Mouse (Mus musculus): ENCODE results near the gene Mark4.

Mark4 gene

GRCm38 (mm10) chr7:19437048-19437447 is 21.6 kb downstream of the Mark4 start:
- no peak for DNase-seq (ENCODE audit: low spot score)

DNA sequence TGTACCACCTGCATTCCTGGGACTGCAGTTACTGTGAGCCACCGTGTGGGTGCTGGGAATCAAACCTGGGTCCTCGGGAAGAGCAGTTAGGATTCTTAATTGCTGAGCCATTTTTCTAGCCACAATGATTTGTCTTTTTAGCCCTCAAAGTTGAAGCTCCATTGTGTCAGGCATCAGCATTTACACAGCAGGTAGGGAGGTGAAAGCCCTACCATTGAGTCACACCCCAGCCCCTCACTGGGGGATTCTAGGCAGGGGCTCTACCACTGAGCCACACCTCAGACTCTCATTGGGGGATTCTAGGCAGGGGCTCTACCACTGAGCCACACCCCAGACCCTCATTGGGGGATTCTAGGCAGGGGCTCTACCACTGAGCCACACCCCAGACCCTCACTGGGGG is 22.3 kb downstream of the Mark4 start:
- DNase-seq (ENCODE audit: low spot score): no peak

GRCm38 (mm10) chr7:19432475-19432874 is 26.1 kb downstream of the Mark4 start:
- no peak for DNase-seq (ENCODE audit: low spot score)

DNA sequence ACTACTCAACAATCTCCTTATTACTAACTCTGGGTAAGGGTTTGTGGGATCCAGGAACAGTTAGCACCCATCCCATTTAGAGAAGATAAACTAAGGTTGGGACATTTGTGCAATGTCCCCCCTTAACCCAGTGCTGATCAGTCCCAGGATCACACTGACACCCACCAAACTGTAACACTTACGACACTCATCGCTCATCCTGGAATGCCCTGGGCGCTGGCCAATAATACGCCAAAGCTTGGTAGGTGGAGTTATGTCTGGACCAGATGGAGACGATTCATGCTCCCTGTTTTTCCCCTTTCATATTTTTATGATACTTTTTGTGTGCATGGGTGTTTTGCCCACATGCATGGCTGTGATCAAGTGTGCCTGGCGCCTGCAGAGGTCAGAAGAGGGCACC is 28.2 kb downstream of the Mark4 start:
- DNase-seq (ENCODE audit: low spot score): no peak

GRCm38 (mm10) chr7:19429726-19430125 is 28.9 kb downstream of the Mark4 start:
- DNase-seq (ENCODE audit: low spot score): no peak

DNA sequence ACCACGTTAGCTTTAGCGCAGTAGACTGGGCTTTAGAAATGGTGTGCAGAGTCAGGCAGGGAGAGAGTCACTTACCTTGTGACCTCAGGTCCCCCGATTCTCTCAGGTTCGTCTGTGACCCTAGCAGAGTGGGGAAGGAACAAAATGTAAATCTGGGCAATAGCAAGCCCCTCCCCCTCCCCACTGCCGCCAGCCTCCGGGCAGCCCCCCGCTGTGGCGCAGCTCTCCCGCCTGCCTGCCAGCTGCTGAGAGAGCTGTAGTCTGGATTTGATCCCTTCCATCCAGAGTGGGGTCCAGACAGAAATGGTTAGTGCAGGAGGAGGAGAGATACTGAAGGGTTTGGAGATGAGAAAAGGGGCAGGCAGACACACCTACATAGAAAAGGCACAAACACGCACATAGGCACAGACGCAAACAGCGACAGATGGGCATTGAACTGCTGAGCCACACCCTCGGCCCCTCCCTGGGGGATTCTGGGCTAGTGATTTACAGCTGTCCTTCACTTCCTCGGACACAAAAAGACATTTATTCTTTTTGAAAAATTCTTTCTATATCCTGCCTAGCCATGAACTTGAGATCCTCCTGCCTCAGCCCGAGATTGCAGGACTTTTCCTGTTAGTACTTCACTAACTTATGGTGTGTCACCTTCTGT is 30.5 kb downstream of the Mark4 start:
- DNase-seq (ENCODE audit: low spot score): no peak

- no peak for DNase-seq (ENCODE audit: low spot score)
Measured at GRCm38 (mm10) chr7:19426888-19427287, 31.7 kb downstream of the Mark4 start.

DNA sequence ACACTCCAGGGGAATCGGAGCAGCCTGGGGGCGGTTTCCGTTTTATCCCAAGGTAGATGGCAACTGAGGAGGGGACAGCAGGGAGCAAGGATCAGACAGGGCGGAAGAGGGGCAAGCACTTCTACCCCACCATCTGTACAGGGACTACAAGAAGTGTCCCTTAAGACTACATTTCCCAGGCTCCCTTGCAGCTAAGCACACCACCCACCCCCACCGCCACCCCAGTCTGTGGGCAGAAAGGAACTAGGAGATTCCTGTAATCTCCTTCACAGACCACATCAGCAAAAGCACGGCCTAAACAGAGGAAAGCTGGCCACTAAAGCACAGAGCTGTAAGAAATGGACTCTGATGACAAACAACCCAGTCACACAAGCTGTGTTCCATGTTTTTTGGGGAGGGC is 32.3 kb downstream of the Mark4 start:
- DNase-seq (ENCODE audit: low spot score): no peak

GRCm38 (mm10) chr7:19424051-19424450 is 34.6 kb downstream of the Mark4 start:
- DNase-seq (ENCODE audit: low spot score): no peak

DNA sequence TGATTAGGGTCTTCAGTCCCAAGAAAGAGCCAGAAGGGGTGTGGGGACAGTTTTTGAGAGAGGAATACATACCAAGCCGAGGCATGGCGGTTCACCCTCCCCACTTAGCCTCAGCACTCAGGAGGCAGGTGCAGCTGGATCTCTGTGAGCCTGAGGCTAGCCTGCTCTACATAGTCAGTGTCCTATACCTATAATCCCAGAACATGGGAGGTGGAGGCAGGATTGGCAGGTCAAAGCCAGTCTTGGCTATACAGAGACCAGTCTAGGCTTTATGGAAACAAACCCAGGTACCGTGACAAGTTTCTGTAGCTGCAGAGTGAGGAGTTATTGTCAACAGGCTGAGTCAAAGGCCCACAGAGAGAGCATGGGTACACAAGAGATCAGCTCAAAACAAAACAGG is 35.5 kb downstream of the Mark4 start:
- DNase-seq (ENCODE audit: low spot score): no peak

DNA sequence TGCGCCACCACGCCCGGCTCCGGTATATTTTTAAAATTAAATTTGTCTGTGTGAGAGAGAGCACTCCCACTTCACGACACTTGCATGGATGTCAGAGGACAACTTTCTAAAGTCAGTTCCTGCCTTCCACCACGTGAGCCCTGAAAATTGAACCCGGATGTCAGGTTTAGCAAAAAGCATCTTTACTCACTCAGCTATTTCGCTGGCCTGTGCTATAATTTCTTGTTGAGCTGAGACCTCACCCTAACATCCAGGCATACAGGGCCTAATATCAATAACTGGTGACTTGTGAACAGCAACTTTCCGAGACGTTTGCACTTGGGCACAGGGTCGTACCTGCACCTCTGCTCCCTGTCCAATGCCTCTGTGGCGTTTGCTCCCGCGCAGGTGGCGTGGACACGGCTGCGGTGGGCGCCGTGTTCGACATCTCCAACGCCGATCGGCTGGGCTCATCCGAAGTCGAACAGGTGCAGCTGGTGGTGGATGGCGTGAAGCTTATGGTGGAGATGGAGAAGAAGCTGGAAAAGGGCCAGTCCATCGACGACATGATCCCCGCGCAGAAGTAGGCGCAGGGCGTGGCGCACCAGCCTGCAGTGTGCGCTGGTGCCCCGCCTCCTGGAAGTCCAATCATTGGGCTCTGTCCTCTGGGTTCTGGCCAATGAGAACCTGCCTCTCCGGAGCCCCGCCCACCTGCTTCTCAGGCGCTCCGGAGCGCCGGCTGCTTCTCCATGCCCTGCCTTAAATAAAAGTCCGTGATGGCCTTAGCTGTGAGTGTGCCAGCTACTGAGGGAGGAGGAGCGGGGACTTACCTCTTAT is 37.6 kb downstream of the Mark4 start:
- DNase-seq (ENCODE audit: low spot score): peak; percentile 94

DNA sequence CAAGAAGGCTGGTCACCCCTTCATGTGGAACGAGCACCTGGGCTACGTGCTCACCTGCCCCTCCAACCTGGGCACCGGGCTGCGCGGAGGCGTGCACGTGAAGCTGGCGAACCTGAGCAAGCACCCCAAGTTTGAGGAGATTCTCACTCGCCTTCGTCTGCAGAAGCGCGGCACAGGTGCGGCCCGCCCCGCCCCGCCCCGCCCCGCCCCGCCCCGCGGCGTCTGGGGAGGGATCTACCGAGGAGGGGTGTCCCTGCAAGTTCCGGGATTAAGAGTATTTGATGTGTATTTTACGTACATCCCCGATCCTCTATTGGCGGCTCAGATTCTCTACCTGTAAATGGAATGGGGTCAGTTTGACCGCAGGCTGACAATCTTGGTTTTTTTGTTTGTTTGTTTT is 38.5 kb downstream of the Mark4 start:
- no peak for DNase-seq (ENCODE audit: low spot score)

GRCm38 (mm10) chr7:19416590-19416989 is 42.0 kb downstream of the Mark4 start:
- no peak for DNase-seq (ENCODE audit: low spot score)

DNA sequence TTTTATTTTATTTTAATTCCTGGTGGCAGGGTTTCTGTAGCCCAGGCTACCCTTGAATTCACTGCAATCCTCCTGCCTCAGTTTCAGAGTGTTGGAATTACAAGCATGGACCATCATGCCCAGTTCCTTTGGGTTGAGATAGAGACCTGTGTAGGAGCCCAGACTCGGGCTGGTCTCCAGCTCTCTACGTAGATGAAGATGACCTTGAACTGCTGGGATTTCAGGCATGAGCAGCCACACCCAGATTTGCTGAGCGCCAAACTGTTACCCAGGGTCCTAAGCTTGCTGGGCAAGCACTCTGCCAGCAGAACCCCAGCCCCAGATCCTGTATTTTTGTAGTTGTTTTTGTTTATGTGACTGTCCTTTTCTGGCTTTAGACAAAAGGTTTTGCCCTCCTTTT is 45.1 kb downstream of the Mark4 start:
- DNase-seq (ENCODE audit: low spot score): no peak

DNA sequence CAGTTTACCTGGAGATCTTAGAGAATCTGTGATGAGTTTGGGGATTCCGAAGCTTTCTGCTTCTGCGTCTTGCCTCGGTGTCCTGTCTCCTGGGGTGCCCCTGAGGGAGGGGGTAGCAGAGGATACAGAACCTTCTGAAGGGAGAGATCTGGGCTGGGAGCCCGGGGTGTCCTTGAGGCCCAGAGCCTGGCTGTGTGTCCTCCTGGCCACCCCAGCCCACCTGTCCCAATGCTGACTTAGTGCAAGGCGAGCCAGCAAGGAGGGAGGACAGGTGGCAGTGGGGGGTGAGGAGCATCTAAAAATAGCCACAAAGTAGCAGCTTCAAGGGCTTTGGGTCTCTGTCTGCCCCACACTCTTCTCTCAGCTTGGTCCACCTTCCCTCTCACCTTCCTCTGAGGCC is 46.8 kb downstream of the Mark4 start:
- DNase-seq (ENCODE audit: low spot score): no peak

DNA sequence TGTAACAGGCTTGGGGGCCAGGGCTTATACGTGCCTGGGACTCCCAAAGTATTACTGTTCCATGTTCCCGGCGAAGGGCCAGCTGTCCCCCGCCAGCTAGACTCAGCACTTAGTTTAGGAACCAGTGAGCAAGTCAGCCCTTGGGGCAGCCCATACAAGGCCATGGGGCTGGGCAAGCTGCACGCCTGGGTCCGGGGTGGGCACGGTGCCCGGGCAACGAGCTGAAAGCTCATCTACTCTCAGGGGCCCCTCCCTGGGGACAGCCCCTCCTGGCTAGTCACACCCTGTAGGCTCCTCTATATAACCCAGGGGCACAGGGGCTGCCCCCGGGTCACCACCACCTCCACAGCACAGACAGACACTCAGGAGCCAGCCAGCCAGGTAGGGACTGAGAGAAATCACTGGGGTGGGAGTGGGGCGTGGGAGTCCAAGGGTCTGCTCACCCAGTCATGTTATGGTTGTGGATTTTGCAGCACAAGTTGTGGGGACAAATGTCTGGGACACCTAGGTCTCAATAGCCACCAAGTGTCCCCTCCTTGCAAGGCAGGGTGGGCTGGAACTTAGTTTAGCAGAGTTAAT is 47.8 kb downstream of the Mark4 start:
- DNase-seq (ENCODE audit: low spot score): no peak

- DNase-seq (ENCODE audit: low spot score): no peak
Measured at GRCm38 (mm10) chr7:19409753-19410152, 48.9 kb downstream of the Mark4 start.

GRCm38 (mm10) chr7:19405417-19405816 is 53.2 kb downstream of the Mark4 start:
- peak; percentile 86 for DNase-seq (ENCODE audit: low spot score)

DNA sequence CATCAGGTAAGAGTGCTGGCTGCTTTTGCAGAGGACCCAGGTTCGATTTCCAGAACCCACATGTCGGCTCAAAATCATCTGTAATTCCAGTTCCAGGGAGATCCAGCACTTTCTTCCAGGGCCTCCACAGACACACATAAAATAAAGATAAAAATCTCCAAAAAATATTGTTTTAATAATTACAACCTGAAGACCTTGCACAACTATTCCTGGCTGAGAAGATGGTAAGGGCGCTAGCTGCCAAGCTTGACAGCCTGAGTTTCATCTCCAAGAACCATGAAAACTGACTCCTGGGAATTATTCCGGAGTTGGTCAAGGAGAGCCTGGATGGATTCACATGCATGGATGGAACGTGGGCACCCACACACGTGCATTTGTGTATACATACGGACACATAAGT is 54.1 kb downstream of the Mark4 start, which contains the start of gene Ckm:
TSS of gene Ckm (plus strand) at position 301 of the 400 bp plus-strand sequence.
- DNase-seq (ENCODE audit: low spot score): no peak

DNA sequence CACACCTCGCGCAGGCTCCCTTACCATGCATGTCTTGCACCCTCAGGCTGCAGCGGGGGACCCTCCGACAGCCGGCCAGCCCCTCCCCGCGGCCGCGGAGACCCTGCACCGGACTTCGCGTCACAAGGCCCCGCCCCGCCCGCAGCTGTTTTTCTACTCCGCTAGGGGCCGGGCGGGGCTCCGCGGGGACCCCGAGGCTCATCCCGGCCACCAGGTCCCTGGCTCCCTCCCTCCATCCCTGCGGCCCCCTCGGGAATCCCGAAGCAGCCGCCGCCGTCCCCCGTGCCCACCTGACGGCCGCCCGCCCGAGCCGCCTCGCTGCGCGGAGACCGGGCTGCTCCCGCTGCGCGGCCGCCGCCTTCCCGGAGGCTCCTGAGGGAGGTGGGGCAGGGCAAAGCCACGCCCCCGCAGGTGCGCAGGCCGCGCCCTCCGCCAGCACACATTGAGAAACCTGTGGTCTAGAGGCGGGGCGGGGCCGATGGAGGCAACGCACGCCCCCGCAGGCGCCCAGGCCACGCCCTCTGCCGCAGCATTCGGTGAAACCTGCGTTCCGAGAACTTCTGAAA is 54.8 kb downstream of the Mark4 start, which contains the start of gene Klc3:
TSS of gene Klc3 (minus strand) at position 374 of the 566 bp plus-strand sequence.
- DNase-seq (ENCODE audit: low spot score): peak; percentile 84

DNA sequence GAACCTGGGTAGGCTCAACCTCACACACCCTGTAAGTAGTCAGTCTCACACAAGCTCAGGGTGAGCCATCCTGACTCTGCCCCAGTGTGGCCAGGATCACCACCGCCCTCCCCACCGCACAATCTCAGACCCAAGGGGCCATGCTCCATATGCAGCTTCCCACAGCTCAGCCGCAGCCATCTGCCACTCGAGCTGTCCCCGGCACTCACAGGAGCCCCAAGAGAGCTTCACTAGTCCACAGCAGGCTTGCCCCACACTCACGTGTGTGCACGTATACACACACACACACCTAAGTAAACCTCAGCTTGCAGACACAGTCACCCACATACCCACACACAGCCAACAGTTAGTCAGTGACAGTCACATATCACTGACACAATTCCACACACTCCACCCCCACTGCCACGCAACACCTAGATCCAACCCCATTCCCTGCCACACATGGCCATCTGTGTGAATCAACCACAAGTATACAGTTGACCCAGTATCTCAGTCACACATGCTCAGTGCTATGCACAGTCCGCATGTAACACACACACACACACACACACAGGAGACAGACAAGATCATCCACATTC is 56.0 kb downstream of the Mark4 start:
- DNase-seq (ENCODE audit: low spot score): no peak

- no peak for DNase-seq (ENCODE audit: low spot score)
Measured at GRCm38 (mm10) chr7:19400946-19401345, 57.7 kb downstream of the Mark4 start.

Data from lung, postnatal 25 days (tissue).